Mouse (Mus musculus) small intestine, adult 2 months (tissue): ENCODE results near the gene Plcz1.

ENCODE experiments used
- CTCF ChIP-seq: fragments of 200-500 bp; IDR thresholded peaks from 2 replicates; pipeline ENCODE4 v1.5.1; 2012; ENCODE audit warnings: low read depth, mild to moderate bottlenecking, control low read depth, inconsistent platforms, low read length, moderate library complexity, mixed read lengths; ENCODE audit not compliant: insufficient replicate concordance, insufficient read length; ENCODE audit errors: extremely low read depth
- POLR2A ChIP-seq: fragments of 200-500 bp; IDR thresholded peaks from 2 replicates; pipeline ENCODE4 v1.6.1; 2012; ENCODE audit warnings: low read depth, mild to moderate bottlenecking, control low read depth, inconsistent platforms, low read length, moderate library complexity

DNA sequence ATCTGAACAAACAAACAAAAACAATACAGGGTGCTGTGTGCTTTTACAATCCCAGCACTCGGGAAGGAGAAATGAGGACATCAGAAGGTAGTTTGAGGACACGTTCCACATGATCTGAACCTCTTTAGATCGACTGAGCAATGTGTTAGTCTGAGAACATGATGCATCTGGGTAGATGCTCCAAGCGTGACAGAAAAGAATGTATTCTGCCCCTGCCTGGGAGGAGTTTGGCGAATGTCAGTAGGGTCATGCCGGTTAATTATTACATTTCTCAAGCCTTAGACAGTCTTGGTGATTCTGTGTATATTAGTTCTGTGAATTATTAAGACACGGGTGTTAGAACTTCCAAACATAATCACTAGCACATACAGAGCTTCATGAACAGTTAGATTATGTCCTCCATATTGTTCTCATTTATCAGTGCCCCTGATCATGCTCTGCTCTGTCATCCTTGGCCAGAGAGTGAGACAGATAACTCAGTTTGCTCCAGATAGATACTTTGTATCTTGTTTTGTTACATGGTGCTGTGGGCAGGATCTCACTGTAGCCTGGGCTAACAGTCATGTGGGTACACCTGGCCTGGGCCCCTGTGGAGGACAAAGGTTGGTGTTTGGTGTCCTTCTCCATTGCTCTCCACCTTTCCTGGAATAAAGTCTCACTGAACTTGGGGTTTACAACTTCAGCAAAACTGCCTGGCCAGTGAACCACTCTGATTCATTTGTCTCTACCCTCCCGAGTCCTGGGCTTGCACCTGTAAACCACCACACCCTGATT, 94.0 kb downstream of the Plcz1 start:
- TF ChIP-seq CTCF (no peak), POLR2A (no peak)
